Mouse (Mus musculus): ENCODE measurements at regions not wholly inside any gene's neighbourhood (a gene's known extent, or its start where the extent isn't known, plus 50 kb on each side); places are given as distances from the start of the nearest gene placed in this dataset.
"Not testable (repeated sequence)": the region's sequence is repeated elsewhere in the genome, so short reads cannot be mapped to it uniquely, and the experiment has no call there.

- H3K27ac ChIP-seq (replicated peaks), result no peak overlapping the region
- no peak overlapping the region for H3K9ac ChIP-seq (replicated peaks)
- H3K36me3 ChIP-seq, result no peaks in the 10 kb centered on the region
- no peaks in the 10 kb centered on the region for H3K9me3 ChIP-seq (replicated peaks)
- peak overlapping the region; percentile 15; the same call in 1 of the 2 replicates for H3K4me2 ChIP-seq
- H3K4me1 ChIP-seq, result peaks cover 15% of the 10 kb centered on the region
- no peaks in the 10 kb centered on the region for H3K27me3 ChIP-seq (replicated peaks)
- no peak overlapping the region for H3K4me3 ChIP-seq (replicated peaks)
- WGBS, result 63% methylated on average over 19 of the region's 19 CpGs
- no peak for ATAC-seq (ENCODE audit: low FRiP score)
Measured at GRCm38 (mm10) chr2:129911203-129911921, 100.8 kb upstream of the Tgm3 start.

GRCm38 (mm10) chr2:129912556-129912955 is 99.6 kb upstream of the Tgm3 start:
- Histone ChIP-seq H3K9ac (replicated peaks) (no peak overlapping the region), H3K27me3 (replicated peaks) (no peaks in the 10 kb centered on the region), H3K27ac (replicated peaks) (no peak overlapping the region), H3K4me2 (no peak overlapping the region), H3K4me3 (replicated peaks) (no peak overlapping the region), H3K9me3 (replicated peaks) (no peaks in the 10 kb centered on the region), H3K4me1 (peaks cover 15% of the 10 kb centered on the region), H3K36me3 (no peaks in the 10 kb centered on the region)
- no peak for ATAC-seq (ENCODE audit: low FRiP score)
- WGBS, result 78% methylated on average over 8 of the region's 8 CpGs

GRCm38 (mm10) chr2:129914261-129914660 is 97.9 kb upstream of the Tgm3 start:
- no peak overlapping the region for H3K4me3 ChIP-seq (replicated peaks)
- no peak for ATAC-seq (ENCODE audit: low FRiP score)
- H3K4me1 ChIP-seq, result peaks cover 7% of the 10 kb centered on the region; the same call in 1 of the 2 replicates
- no peaks in the 10 kb centered on the region for H3K9me3 ChIP-seq (replicated peaks)
- no peaks in the 10 kb centered on the region for H3K27me3 ChIP-seq (replicated peaks)
- H3K4me2 ChIP-seq, result no peak overlapping the region
- H3K27ac ChIP-seq (replicated peaks), result no peak overlapping the region
- H3K9ac ChIP-seq (replicated peaks), result no peak overlapping the region
- no peaks in the 10 kb centered on the region for H3K36me3 ChIP-seq
- 79% methylated on average over 8 of the region's 8 CpGs for WGBS

GRCm38 (mm10) chr2:129916411-129916810 is 95.7 kb upstream of the Tgm3 start:
- H3K4me1 ChIP-seq, result no peaks in the 10 kb centered on the region
- no peak overlapping the region for H3K27ac ChIP-seq (replicated peaks)
- WGBS, result 92% methylated on average over 7 of the region's 7 CpGs
- no peak overlapping the region for H3K4me2 ChIP-seq
- no peak for ATAC-seq (ENCODE audit: low FRiP score)
- H3K36me3 ChIP-seq, result no peaks in the 10 kb centered on the region
- H3K4me3 ChIP-seq (replicated peaks), result no peak overlapping the region
- H3K9ac ChIP-seq (replicated peaks), result no peak overlapping the region
- H3K9me3 ChIP-seq (replicated peaks), result no peaks in the 10 kb centered on the region
- no peaks in the 10 kb centered on the region for H3K27me3 ChIP-seq (replicated peaks)

GRCm38 (mm10) chr2:129918141-129918790 is 93.9 kb upstream of the Tgm3 start:
- WGBS, result 77% methylated on average over 9 of the region's 9 CpGs
- Histone ChIP-seq H3K27ac (replicated peaks) (no peak overlapping the region), H3K36me3 (no peaks in the 10 kb centered on the region), H3K9me3 (replicated peaks) (no peaks in the 10 kb centered on the region), H3K4me1 (no peaks in the 10 kb centered on the region), H3K4me3 (replicated peaks) (no peak overlapping the region), H3K9ac (replicated peaks) (no peak overlapping the region), H3K4me2 (no peak overlapping the region), H3K27me3 (replicated peaks) (no peaks in the 10 kb centered on the region)
- no peak for ATAC-seq (ENCODE audit: low FRiP score)

GRCm38 (mm10) chr2:129919551-129919950 is 92.6 kb upstream of the Tgm3 start:
- 91% methylated on average over 4 of the region's 4 CpGs for WGBS
- no peak overlapping the region for H3K4me3 ChIP-seq (replicated peaks)
- no peak overlapping the region for H3K4me2 ChIP-seq
- no peaks in the 10 kb centered on the region for H3K9me3 ChIP-seq (replicated peaks)
- H3K4me1 ChIP-seq, result no peaks in the 10 kb centered on the region
- no peak for ATAC-seq (ENCODE audit: low FRiP score)
- no peaks in the 10 kb centered on the region for H3K36me3 ChIP-seq
- H3K9ac ChIP-seq (replicated peaks), result no peak overlapping the region
- H3K27ac ChIP-seq (replicated peaks), result no peak overlapping the region
- H3K27me3 ChIP-seq (replicated peaks), result no peaks in the 10 kb centered on the region

- 82% methylated on average over 2 of the region's 2 CpGs for WGBS
- Histone ChIP-seq H3K9me3 (replicated peaks) (no peaks in the 10 kb centered on the region), H3K36me3 (no peaks in the 10 kb centered on the region), H3K4me3 (replicated peaks) (no peak overlapping the region), H3K27ac (replicated peaks) (no peak overlapping the region), H3K27me3 (replicated peaks) (no peaks in the 10 kb centered on the region), H3K4me1 (no peaks in the 10 kb centered on the region), H3K4me2 (no peak overlapping the region), H3K9ac (replicated peaks) (no peak overlapping the region)
- ATAC-seq (ENCODE audit: low FRiP score), result no peak
Measured at GRCm38 (mm10) chr2:129927218-129927617, 84.9 kb upstream of the Tgm3 start.

- Histone ChIP-seq H3K9ac (replicated peaks) (no peak overlapping the region), H3K36me3 (no peaks in the 10 kb centered on the region), H3K4me1 (no peaks in the 10 kb centered on the region), H3K27me3 (replicated peaks) (no peaks in the 10 kb centered on the region), H3K27ac (replicated peaks) (no peak overlapping the region), H3K4me2 (no peak overlapping the region), H3K4me3 (replicated peaks) (no peak overlapping the region), H3K9me3 (replicated peaks) (no peaks in the 10 kb centered on the region)
- no peak for ATAC-seq (ENCODE audit: low FRiP score)
- 77% methylated on average over 1 of the region's 1 CpGs for WGBS
Measured at GRCm38 (mm10) chr2:129933578-129933977, 78.6 kb upstream of the Tgm3 start.

- H3K9ac ChIP-seq (replicated peaks), result no peak overlapping the region
- WGBS, result 84% methylated on average over 4 of the region's 4 CpGs
Measured at GRCm38 (mm10) chr2:129942824-129943223, 69.3 kb upstream of the Tgm3 start.

GRCm38 (mm10) chr2:129947847-129948553 is 64.1 kb upstream of the Tgm3 start:
- Histone ChIP-seq H3K27ac (replicated peaks) (no peak overlapping the region), H3K27me3 (replicated peaks) (no peaks in the 10 kb centered on the region), H3K4me1 (peaks cover 4% of the 10 kb centered on the region; the same call in 1 of the 2 replicates), H3K4me2 (peak overlapping the region; percentile 44), H3K36me3 (no peaks in the 10 kb centered on the region), H3K9me3 (replicated peaks) (no peaks in the 10 kb centered on the region), H3K9ac (replicated peaks) (no peak overlapping the region), H3K4me3 (replicated peaks) (no peak overlapping the region)
- ATAC-seq (ENCODE audit: low FRiP score), result no peak
- 49% methylated on average over 20 of the region's 20 CpGs for WGBS

More at GRCm38 (mm10) chr2:129942824-129943223, 69.3 kb upstream of the Tgm3 start:
- no peak overlapping the region for H3K4me2 ChIP-seq
- no peak overlapping the region for H3K4me3 ChIP-seq (replicated peaks)
- no peak for ATAC-seq (ENCODE audit: low FRiP score)
- no peaks in the 10 kb centered on the region for H3K27me3 ChIP-seq (replicated peaks)
- no peak overlapping the region for H3K27ac ChIP-seq (replicated peaks)
- H3K9me3 ChIP-seq (replicated peaks), result no peaks in the 10 kb centered on the region
- no peaks in the 10 kb centered on the region for H3K36me3 ChIP-seq
- peaks cover 1% of the 10 kb centered on the region; the same call in 1 of the 2 replicates for H3K4me1 ChIP-seq

GRCm38 (mm10) chr2:129949786-129950185 is 62.4 kb upstream of the Tgm3 start:
- not testable (repeated sequence) for H3K36me3 ChIP-seq
- WGBS, result 91% methylated on average over 6 of the region's 6 CpGs

GRCm38 (mm10) chr2:129952486-129952885 is 59.7 kb upstream of the Tgm3 start:
- H3K36me3 ChIP-seq, result no peaks in the 10 kb centered on the region
- WGBS, result 91% methylated on average over 4 of the region's 4 CpGs
- H3K9me3 ChIP-seq (replicated peaks), result no peaks in the 10 kb centered on the region
- peaks cover 9% of the 10 kb centered on the region for H3K4me1 ChIP-seq
- no peak for ATAC-seq (ENCODE audit: low FRiP score)
- H3K9ac ChIP-seq (replicated peaks), result no peak overlapping the region
- no peak overlapping the region for H3K4me2 ChIP-seq
- no peak overlapping the region for H3K4me3 ChIP-seq (replicated peaks)
- no peak overlapping the region for H3K27ac ChIP-seq (replicated peaks)
- H3K27me3 ChIP-seq (replicated peaks), result no peaks in the 10 kb centered on the region

More at GRCm38 (mm10) chr2:129949786-129950185, 62.4 kb upstream of the Tgm3 start:
- H3K27me3 ChIP-seq (replicated peaks); H3K4me3 ChIP-seq (replicated peaks); H3K27ac ChIP-seq (replicated peaks); H3K9me3 ChIP-seq (replicated peaks); H3K4me1 ChIP-seq; H3K9ac ChIP-seq (replicated peaks); ATAC-seq (ENCODE audit: low FRiP score); H3K4me2 ChIP-seq: not testable (repeated sequence)
